Mouse (Mus musculus) activated CD4-positive, CD25-positive, alpha-beta regulatory T cell, adult 4 months (primary cell): ENCODE data around the gene Dmrt2. TPM values are rescaled to one million over a fixed set of nuclear protein-coding genes. Genes with fewer than 3 reads are reported as not detected.

ENCODE experiments used
- ATAC-seq: one replicate; pipeline ENCODE4 v1.8.0; 2017
- polyA plus RNA-seq, 2 experiments: library from polyadenylated mRNA; unstranded; fragments of 100-300 nt; shearing (Covaris generic); gene quantifications; one replicate each; pipeline ENCODE4 v1.2.1; 2017

Gene Dmrt2
- not detected for polyA plus RNA-seq

DNA sequence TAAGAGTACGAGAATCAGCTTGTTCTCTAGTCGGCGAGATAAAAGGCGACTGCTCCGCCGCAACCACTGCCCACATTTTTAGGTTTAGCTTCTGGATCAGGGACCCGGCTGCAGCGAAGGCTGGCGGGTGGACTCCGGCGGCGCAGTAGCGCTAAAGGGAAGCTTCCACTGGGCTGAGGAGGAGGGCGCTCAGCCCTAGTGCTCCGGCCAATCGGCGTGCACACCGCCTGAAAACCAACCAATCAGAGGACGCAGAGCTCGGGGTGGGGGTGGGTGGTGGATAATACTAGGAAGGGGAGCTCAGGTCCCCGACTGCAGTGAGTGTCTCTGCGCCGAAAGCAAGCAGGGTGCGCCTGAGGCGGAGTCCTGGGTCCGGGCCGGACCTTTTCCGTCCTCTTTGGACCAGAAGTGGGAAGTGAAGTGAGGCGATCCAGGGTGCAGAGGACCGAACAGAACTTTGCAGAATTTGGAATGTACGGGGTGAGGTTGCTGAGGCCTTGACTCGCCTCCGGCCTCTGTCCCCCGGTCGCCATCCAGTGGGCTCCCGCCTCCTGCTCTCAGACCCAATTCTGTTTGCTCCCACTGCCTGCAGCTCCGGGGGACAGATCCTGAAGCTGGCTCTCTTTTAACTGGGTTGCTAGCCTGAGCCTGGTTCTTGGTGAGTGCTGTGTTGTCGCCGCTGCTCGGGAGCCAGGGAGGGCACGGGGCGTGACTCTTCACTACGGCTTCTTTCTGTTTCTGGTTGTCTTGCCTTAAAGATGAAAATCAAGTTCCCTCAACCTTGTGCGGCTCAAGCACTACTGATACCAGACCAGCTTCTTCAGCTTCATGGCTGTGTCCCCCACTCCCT, at the start of gene Dmrt2:
TSS of gene Dmrt2 (plus strand) at position 311 of the 850 bp plus-strand sequence.
- no peak for ATAC-seq

- ATAC-seq, result no peak
Observed at GRCm38 (mm10) chr19:25628490-25628889, 43.7 kb upstream of the Dmrt2 start.

GRCm38 (mm10) chr19:25635119-25635518, 37.1 kb upstream of the Dmrt2 start:
- no peak for ATAC-seq

GRCm38 (mm10) chr19:25635622-25636244, 36.5 kb upstream of the Dmrt2 start:
- ATAC-seq, result no peak

- no peak for ATAC-seq
Observed at GRCm38 (mm10) chr19:25638766-25639361, 33.3 kb upstream of the Dmrt2 start.

GRCm38 (mm10) chr19:25641786-25642185, 30.4 kb upstream of the Dmrt2 start:
- no peak for ATAC-seq

- no peak for ATAC-seq
Observed at GRCm38 (mm10) chr19:25647136-25647535, 25.1 kb upstream of the Dmrt2 start.

GRCm38 (mm10) chr19:25648701-25649100, 23.5 kb upstream of the Dmrt2 start:
- no peak for ATAC-seq

- ATAC-seq, result no peak
Observed at GRCm38 (mm10) chr19:25650474-25650873, 21.7 kb upstream of the Dmrt2 start.

DNA sequence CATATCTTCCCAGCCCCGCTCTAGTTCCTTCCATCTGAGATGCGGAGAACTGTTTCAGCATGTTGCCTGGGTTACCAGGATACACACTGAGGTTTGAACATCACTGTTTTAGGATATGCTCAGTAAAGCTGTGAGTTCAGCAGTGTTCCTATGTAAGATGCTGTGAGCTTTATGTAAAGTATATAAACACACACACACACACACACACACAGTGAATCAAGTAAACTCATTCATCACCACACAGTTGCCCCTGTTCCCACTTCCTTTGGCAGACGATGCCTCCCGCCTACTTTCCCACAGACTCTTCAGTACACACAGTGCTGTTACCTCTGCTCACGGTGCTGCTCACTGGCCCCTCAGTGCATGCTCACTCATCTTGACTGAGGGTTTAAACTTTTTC, 19.7 kb upstream of the Dmrt2 start:
- no peak for ATAC-seq

- ATAC-seq, result no peak
Observed at GRCm38 (mm10) chr19:25654034-25654749, 18.0 kb upstream of the Dmrt2 start.

DNA sequence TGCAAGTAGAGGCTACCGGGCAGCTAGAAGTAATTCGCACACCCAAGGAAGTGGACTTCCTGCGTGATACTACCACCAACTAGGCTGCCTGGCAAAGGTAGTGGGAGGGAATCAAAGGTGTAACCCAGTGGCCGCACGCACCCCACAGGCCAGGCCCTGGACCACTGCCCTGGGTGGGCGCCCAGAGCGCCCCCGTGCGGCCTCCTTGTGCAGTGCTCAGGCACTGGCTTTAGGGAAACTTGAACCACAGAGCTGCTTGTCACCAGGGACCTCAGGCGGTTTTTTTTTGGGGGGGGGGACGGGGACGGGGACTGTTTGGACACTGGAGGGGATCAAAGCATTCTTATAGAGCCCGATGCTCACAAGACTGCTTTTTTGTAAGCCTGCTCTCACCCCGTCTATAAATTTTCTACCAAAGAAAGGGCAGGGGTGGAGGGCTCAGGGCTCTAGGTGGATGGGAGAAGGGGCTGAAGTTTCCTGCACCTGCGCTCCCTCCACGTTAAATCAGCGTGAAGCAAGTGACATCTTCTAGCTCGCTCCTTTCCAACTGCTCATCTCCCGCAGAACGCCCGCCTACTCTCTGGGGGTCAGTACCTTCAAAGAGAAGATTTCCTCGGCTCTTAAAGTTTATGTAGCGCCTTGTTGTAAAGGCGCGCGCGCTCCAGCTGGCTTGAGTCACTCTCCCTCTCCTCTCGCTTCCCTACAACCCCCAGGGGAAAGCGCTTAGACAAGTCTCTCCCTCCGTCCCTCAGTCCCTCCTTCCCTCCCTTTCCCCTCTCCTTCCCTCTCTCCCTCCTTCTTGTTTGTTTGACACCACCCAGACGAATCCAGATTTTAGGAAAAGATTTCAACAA, 6.5 kb upstream of the Dmrt2 start:
- ATAC-seq, result no peak

- ATAC-seq, result no peak
Observed at GRCm38 (mm10) chr19:25667836-25668235, 4.4 kb upstream of the Dmrt2 start.

GRCm38 (mm10) chr19:25669593-25670248, 2.5 kb upstream of the Dmrt2 start:
- no peak for ATAC-seq

GRCm38 (mm10) chr19:25670571-25671285, 1.5 kb upstream of the Dmrt2 start:
- no peak for ATAC-seq

DNA sequence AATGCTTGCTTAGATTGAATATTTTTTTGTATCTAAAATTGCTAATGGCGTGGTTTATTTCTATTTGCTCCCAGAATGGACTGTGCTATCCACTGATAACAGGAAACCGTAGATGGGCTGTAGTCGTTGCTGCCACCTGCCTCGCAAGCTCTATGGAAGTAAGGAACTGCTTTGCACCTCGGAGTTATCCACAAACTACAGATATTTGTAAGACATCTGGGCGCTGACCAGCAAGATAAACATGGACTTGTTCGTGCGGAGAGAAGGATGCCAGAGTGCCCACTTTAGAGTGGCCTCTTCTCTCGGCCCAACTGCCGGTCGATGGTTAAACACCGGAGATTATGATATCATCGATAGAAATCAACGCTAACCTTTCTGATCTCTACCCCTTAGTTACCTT, 530 bp upstream of the Dmrt2 start:
- ATAC-seq, result no peak

- ATAC-seq, result no peak
Observed at GRCm38 (mm10) chr19:25673224-25674055, 1.2 kb downstream of the Dmrt2 start.

- no peak for ATAC-seq
Observed at GRCm38 (mm10) chr19:25674056-25674420, 1.8 kb downstream of the Dmrt2 start.

- ATAC-seq, result no peak
Observed at GRCm38 (mm10) chr19:25674744-25675143, 2.5 kb downstream of the Dmrt2 start.

DNA sequence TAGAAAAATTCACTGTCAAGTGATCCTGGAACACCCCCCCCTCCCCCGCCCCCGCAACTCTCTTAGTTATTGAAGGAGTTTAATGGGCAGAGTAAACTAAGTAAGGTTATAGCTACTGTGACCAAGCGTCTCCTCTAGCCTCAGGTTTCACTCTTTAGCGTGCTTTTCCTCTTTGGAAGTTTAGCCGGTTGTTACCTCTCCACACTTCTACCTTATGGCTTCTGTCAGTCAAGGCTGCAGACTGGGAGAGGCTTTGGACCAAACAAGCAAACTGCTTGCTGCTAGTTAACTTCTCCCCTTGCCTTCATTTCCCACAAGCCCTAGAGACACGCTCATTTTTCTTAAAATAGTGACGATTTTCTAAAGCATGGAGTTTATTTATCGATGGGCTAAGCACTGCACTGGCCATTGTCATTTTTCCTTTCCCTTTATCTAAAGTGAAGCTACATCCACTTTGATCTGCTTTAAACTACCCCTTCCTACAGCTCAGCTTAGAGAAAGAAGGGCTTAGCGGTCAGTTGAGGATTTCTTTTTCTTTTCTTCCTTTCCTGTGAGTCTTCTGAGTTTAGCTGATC, 3.7 kb downstream of the Dmrt2 start:
- no peak for ATAC-seq
